Mouse (Mus musculus): ENCODE measurements around the gene Stac3. TPM values are rescaled to one million over a fixed set of nuclear protein-coding genes. Genes with fewer than 3 reads are reported as not detected.

Stac3 gene
- polyA plus RNA-seq, 2 experiments = 4.4 to 43.2 TPM

- Histone ChIP-seq H3K27me3 (ENCODE audit: control insufficient read depth, insufficient read depth, low read length) (peaks cover 77% of the 10 kb centered on the region), H3K4me1 (ENCODE audit: control insufficient read depth, insufficient read depth, low read length) (peaks cover 58% of the 10 kb centered on the region), H3K27ac (replicated peaks; ENCODE audit: low read depth, low read length) (no peak overlapping the region), H3K36me3 (ENCODE audit: control insufficient read depth, insufficient read depth, low read length) (no peaks in the 10 kb centered on the region), H3K4me2 (replicated peaks; ENCODE audit: low read depth, low read length, severe bottlenecking) (no peak overlapping the region), H3K4me3 (replicated peaks; ENCODE audit: low read length) (no peak overlapping the region), H3K9ac (ENCODE audit: low read depth, low read length, severe bottlenecking) (no peak overlapping the region), H3K9me3 (ENCODE audit: control insufficient read depth, low read length) (no peaks in the 10 kb centered on the region)
- no peak for ATAC-seq (ENCODE audit: low FRiP score, low read depth)
- WGBS = 7% methylated on average over 17 of the region's 17 CpGs
- DNase-seq (ENCODE audit: low spot score) = no peak
- no peak for TF ChIP-seq POLR2A (IDR thresholded peaks at IDR 0.05; ENCODE audit: borderline replicate concordance, extremely low read depth, insufficient read depth, insufficient read length)
Measured at GRCm38 (mm10) chr10:127527481-127527880, 26.0 kb downstream of the Stac3 start.

DNA sequence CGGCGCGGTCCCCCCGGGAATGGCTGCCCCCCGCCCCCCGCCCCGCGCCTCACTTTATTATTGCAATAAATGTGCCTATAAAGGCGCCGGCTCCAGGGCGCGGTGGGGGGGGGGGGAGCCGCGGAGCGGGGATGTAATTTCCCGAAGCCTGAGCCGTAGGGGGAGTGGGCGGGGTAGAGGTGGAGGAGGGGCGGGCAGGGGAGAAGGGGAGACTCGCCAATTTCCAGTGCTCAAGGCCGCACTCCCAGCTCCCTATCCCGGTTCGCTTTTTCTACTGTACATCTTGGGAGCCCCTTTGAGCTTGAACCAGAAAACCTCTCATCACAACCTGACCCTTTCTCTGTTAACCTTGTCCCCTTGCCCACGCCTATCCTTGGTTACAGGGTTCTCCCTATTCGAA lies 29.5 kb downstream of the Stac3 start:
- ATAC-seq (ENCODE audit: low FRiP score, low read depth) (peak; percentile 38), DNase-seq (ENCODE audit: low spot score) (peak; percentile 56)
- H3K4me3 ChIP-seq (replicated peaks; ENCODE audit: low read length) = peak overlapping the region; percentile 25
- peak overlapping the region; percentile 46 for H3K4me2 ChIP-seq (replicated peaks; ENCODE audit: low read depth, low read length, severe bottlenecking)
- no peak overlapping the region for H3K27ac ChIP-seq (replicated peaks; ENCODE audit: low read depth, low read length)
- H3K9ac ChIP-seq (ENCODE audit: low read depth, low read length, severe bottlenecking) = no peak overlapping the region
- H3K9me3 ChIP-seq (ENCODE audit: control insufficient read depth, low read length) = no peaks in the 10 kb centered on the region
- 4% methylated on average over 20 of the region's 25 CpGs for WGBS
- no peak for TF ChIP-seq POLR2A (IDR thresholded peaks at IDR 0.05; ENCODE audit: borderline replicate concordance, extremely low read depth, insufficient read depth, insufficient read length)
- H3K27me3 ChIP-seq (ENCODE audit: control insufficient read depth, insufficient read depth, low read length) = peaks cover 92% of the 10 kb centered on the region
- peaks cover 62% of the 10 kb centered on the region for H3K4me1 ChIP-seq (ENCODE audit: control insufficient read depth, insufficient read depth, low read length)
- H3K36me3 ChIP-seq (ENCODE audit: control insufficient read depth, insufficient read depth, low read length) = no peaks in the 10 kb centered on the region

DNA sequence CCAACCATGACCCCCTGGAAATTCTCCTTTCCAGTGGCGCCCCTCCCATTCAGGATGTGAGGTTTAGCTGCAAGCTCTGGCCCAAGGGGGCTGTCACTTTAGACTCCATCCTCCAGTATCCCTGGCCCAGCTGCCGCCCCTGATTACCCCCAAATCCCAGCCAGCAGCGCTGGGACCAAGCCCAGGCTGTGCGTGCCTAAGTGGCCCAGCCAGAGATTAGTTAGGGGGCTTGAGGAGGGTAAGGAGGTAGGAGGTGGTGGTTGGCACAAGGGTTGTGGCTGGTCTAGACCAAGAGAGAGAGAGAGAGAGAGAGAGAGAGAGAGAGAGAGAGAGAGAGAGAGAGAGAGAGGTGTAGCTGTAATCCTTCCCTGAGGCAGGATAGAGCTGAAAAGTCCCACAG lies 30.1 kb downstream of the Stac3 start:
- 0% methylated on average over 4 of the region's 4 CpGs for WGBS
- DNase-seq (ENCODE audit: low spot score) (no peak), ATAC-seq (ENCODE audit: low FRiP score, low read depth) (no peak)
- H3K9me3 ChIP-seq (ENCODE audit: control insufficient read depth, low read length) = no peaks in the 10 kb centered on the region
- peaks cover 56% of the 10 kb centered on the region for H3K4me1 ChIP-seq (ENCODE audit: control insufficient read depth, insufficient read depth, low read length)
- H3K36me3 ChIP-seq (ENCODE audit: control insufficient read depth, insufficient read depth, low read length) = no peaks in the 10 kb centered on the region
- no peak for TF ChIP-seq POLR2A (IDR thresholded peaks at IDR 0.05; ENCODE audit: borderline replicate concordance, extremely low read depth, insufficient read depth, insufficient read length)
- peak overlapping the region; percentile 46 for H3K4me2 ChIP-seq (replicated peaks; ENCODE audit: low read depth, low read length, severe bottlenecking)
- no peak overlapping the region for H3K9ac ChIP-seq (ENCODE audit: low read depth, low read length, severe bottlenecking)
- no peak overlapping the region for H3K27ac ChIP-seq (replicated peaks; ENCODE audit: low read depth, low read length)
- H3K4me3 ChIP-seq (replicated peaks; ENCODE audit: low read length) = peak overlapping the region; percentile 25; the same call in 1 of the 2 replicates
- peaks cover 92% of the 10 kb centered on the region for H3K27me3 ChIP-seq (ENCODE audit: control insufficient read depth, insufficient read depth, low read length)

- H3K4me1 ChIP-seq (ENCODE audit: control insufficient read depth, insufficient read depth, low read length) = peaks cover 47% of the 10 kb centered on the region
- no peak for TF ChIP-seq POLR2A (IDR thresholded peaks at IDR 0.05; ENCODE audit: borderline replicate concordance, extremely low read depth, insufficient read depth, insufficient read length)
Measured at GRCm38 (mm10) chr10:127534036-127534928, 32.8 kb downstream of the Stac3 start, which contains the start of gene Nxph4. Nxph4 (minus strand) TSS chr10:127534559.

GRCm38 (mm10) chr10:127534929-127535384 lies 33.5 kb downstream of the Stac3 start:
- ATAC-seq (ENCODE audit: low FRiP score, low read depth) (no peak), DNase-seq (ENCODE audit: low spot score) (no peak)
- peaks cover 40% of the 10 kb centered on the region for H3K4me1 ChIP-seq (ENCODE audit: control insufficient read depth, insufficient read depth, low read length)
- no peak overlapping the region for H3K27ac ChIP-seq (replicated peaks; ENCODE audit: low read depth, low read length)
- no peak for TF ChIP-seq POLR2A (IDR thresholded peaks at IDR 0.05; ENCODE audit: borderline replicate concordance, extremely low read depth, insufficient read depth, insufficient read length)
- no peak overlapping the region for H3K9ac ChIP-seq (ENCODE audit: low read depth, low read length, severe bottlenecking)
- peak overlapping the region; percentile 93 for H3K4me2 ChIP-seq (replicated peaks; ENCODE audit: low read depth, low read length, severe bottlenecking)
- H3K9me3 ChIP-seq (ENCODE audit: control insufficient read depth, low read length) = no peaks in the 10 kb centered on the region
- peak overlapping the region; percentile 52 for H3K4me3 ChIP-seq (replicated peaks; ENCODE audit: low read length)
- WGBS = 2% methylated on average over 24 of the region's 30 CpGs
- H3K27me3 ChIP-seq (ENCODE audit: control insufficient read depth, insufficient read depth, low read length) = peaks cover 60% of the 10 kb centered on the region
- peaks cover 20% of the 10 kb centered on the region for H3K36me3 ChIP-seq (ENCODE audit: control insufficient read depth, insufficient read depth, low read length)

More at GRCm38 (mm10) chr10:127534036-127534928, 32.8 kb downstream of the Stac3 start, which contains the start of gene Nxph4:
- WGBS = under 1% methylated on average over 54 of the region's 78 CpGs
- Histone ChIP-seq H3K27ac (replicated peaks; ENCODE audit: low read depth, low read length) (no peak within 1 kb of the TSS), H3K4me3 (replicated peaks; ENCODE audit: low read length) (peak within 1 kb of the TSS; percentile 52), H3K9ac (ENCODE audit: low read depth, low read length, severe bottlenecking) (peak within 1 kb of the TSS; percentile 52), H3K27me3 (ENCODE audit: control insufficient read depth, insufficient read depth, low read length) (peaks cover 66% of the 10 kb centered on the region), H3K4me2 (replicated peaks; ENCODE audit: low read depth, low read length, severe bottlenecking) (peak within 1 kb of the TSS; percentile 93), H3K36me3 (ENCODE audit: control insufficient read depth, insufficient read depth, low read length) (peaks cover 13% of the 10 kb centered on the region), H3K9me3 (ENCODE audit: control insufficient read depth, low read length) (no peaks in the 10 kb centered on the region)
- no peak for ATAC-seq (ENCODE audit: low FRiP score, low read depth)
- DNase-seq (ENCODE audit: low spot score) = no peak
